Mouse (Mus musculus) erythroid progenitor cell, adult 5-6 weeks (primary cell): ENCODE measurements around the gene Tmem219. TPM values are rescaled to one million over a fixed set of nuclear protein-coding genes. Genes with fewer than 3 reads are reported as not detected.

Source experiments
- total RNA-seq, 2 experiments: library from RNA; stranded (forward) in 1 of 2; stranded (reverse) in 1 of 2; fragments of 150-400 nt in 1 of 2; fragments of 186-747, 209-891 nt in 1 of 2; gene quantifications; 2 replicates each; pipeline versions ENCODE4 v1.2.3 to v1.2.4; 2015 to 2017; ENCODE audit warnings: low replicate concordance in 2 of 2

The Tmem219 gene
- total RNA-seq, 2 experiments from 2014 or later, result 5.4 to 10.4 TPM

Other genes starting within 250 kb of the Tmem219 start
Only the 30 nearest of the 31 such genes appear.
- gene Bola2, start 227.5 kb downstream of the Tmem219 start, total RNA-seq (2015; ENCODE audit: low replicate concordance), result 9.2 and 21.3 TPM in 2 replicates
- gene Bola2, start 227.5 kb downstream of the Tmem219 start, total RNA-seq (2017; ENCODE audit: low replicate concordance), result 5.1 and 46.8 TPM in 2 replicates
- gene Slx1b, start 227.1 kb downstream of the Tmem219 start, total RNA-seq (2015; ENCODE audit: low replicate concordance), result 0.84 and 1.4 TPM in 2 replicates
- 1.9 and 3.2 TPM in 2 replicates for gene Slx1b, start 227.1 kb downstream of the Tmem219 start, total RNA-seq (2017; ENCODE audit: low replicate concordance)
- gene Coro1a, start 215.1 kb downstream of the Tmem219 start, total RNA-seq (2015; ENCODE audit: low replicate concordance), result 103 and 171 TPM in 2 replicates
- gene Coro1a, start 215.1 kb downstream of the Tmem219 start, total RNA-seq (2017; ENCODE audit: low replicate concordance), result 101 and 106 TPM in 2 replicates
- gene Mapk3, start 163.3 kb downstream of the Tmem219 start, total RNA-seq (2015; ENCODE audit: low replicate concordance), result 46.5 and 49.0 TPM in 2 replicates
- gene Mapk3, start 163.3 kb downstream of the Tmem219 start, total RNA-seq (2017; ENCODE audit: low replicate concordance), result 18.6 and 19.3 TPM in 2 replicates
- 9.2 and 11.9 TPM in 2 replicates for gene Gdpd3, start 156.6 kb downstream of the Tmem219 start, total RNA-seq (2015; ENCODE audit: low replicate concordance)
- 8.1 TPM in 1 of 2 replicates, not detected in the other for gene Gdpd3, start 156.6 kb downstream of the Tmem219 start, total RNA-seq (2017; ENCODE audit: low replicate concordance)
- 182 and 256 TPM in 2 replicates for gene Ypel3, start 146.0 kb downstream of the Tmem219 start, total RNA-seq (2015; ENCODE audit: low replicate concordance)
- 61.6 and 74.1 TPM in 2 replicates for gene Ypel3, start 146.0 kb downstream of the Tmem219 start, total RNA-seq (2017; ENCODE audit: low replicate concordance)
- 2.1 and 4.3 TPM in 2 replicates for gene Tbx6, start 141.4 kb downstream of the Tmem219 start, total RNA-seq (2015; ENCODE audit: low replicate concordance)
- gene Tbx6, start 141.4 kb downstream of the Tmem219 start, total RNA-seq (2017; ENCODE audit: low replicate concordance), result 2.6 and 2.7 TPM in 2 replicates
- gene Ppp4c, start 130.4 kb downstream of the Tmem219 start, total RNA-seq (2015; ENCODE audit: low replicate concordance), result 63.7 and 105 TPM in 2 replicates
- gene Ppp4c, start 130.4 kb downstream of the Tmem219 start, total RNA-seq (2017; ENCODE audit: low replicate concordance), result 52.8 and 67.6 TPM in 2 replicates
- gene Fam57b, start 125.2 kb downstream of the Tmem219 start, total RNA-seq (2015; ENCODE audit: low replicate concordance), result not detected in 2 replicates
- gene Fam57b, start 125.2 kb downstream of the Tmem219 start, total RNA-seq (2017; ENCODE audit: low replicate concordance), result not detected in 2 replicates
- not detected in 2 replicates for gene 4930451I11Rik, start 91.3 kb downstream of the Tmem219 start, total RNA-seq (2015; ENCODE audit: low replicate concordance)
- gene 4930451I11Rik, start 91.3 kb downstream of the Tmem219 start, total RNA-seq (2017; ENCODE audit: low replicate concordance), result not detected in 2 replicates
- gene Doc2a, start 75.5 kb downstream of the Tmem219 start, total RNA-seq (2015; ENCODE audit: low replicate concordance), result not detected in 2 replicates
- gene Doc2a, start 75.5 kb downstream of the Tmem219 start, total RNA-seq (2017; ENCODE audit: low replicate concordance), result not detected in 2 replicates
- gene Hirip3, start 60.9 kb downstream of the Tmem219 start, total RNA-seq (2015; ENCODE audit: low replicate concordance), result 50.8 and 63.3 TPM in 2 replicates
- gene Hirip3, start 60.9 kb downstream of the Tmem219 start, total RNA-seq (2017; ENCODE audit: low replicate concordance), result 193 and 296 TPM in 2 replicates
- gene Ino80e, start 60.5 kb downstream of the Tmem219 start, total RNA-seq (2015; ENCODE audit: low replicate concordance), result 19.1 and 20.1 TPM in 2 replicates
- gene Ino80e, start 60.5 kb downstream of the Tmem219 start, total RNA-seq (2017; ENCODE audit: low replicate concordance), result 20.2 and 30.4 TPM in 2 replicates
- 23.1 and 38.2 TPM in 2 replicates for gene Taok2, start 38.2 kb downstream of the Tmem219 start, total RNA-seq (2015; ENCODE audit: low replicate concordance)
- gene Taok2, start 38.2 kb downstream of the Tmem219 start, total RNA-seq (2017; ENCODE audit: low replicate concordance), result 65.6 and 76.2 TPM in 2 replicates
- gene Kctd13, start 6.0 kb upstream of the Tmem219 start, total RNA-seq (2015; ENCODE audit: low replicate concordance), result 21.6 TPM in 1 of 2 replicates, not detected in the other
- 0.53 and 3.3 TPM in 2 replicates for gene Kctd13, start 6.0 kb upstream of the Tmem219 start, total RNA-seq (2017; ENCODE audit: low replicate concordance)
- gene Asphd1, start 26.7 kb upstream of the Tmem219 start, total RNA-seq (2015; ENCODE audit: low replicate concordance), result not detected in 2 replicates
- gene Asphd1, start 26.7 kb upstream of the Tmem219 start, total RNA-seq (2017; ENCODE audit: low replicate concordance), result not detected in 2 replicates
- not detected in 2 replicates for gene Sez6l2, start 27.6 kb upstream of the Tmem219 start, total RNA-seq (2015; ENCODE audit: low replicate concordance)
- 0.45 TPM in 1 of 2 replicates, not detected in the other for gene Sez6l2, start 27.6 kb upstream of the Tmem219 start, total RNA-seq (2017; ENCODE audit: low replicate concordance)
- gene Cdipt, start 53.0 kb upstream of the Tmem219 start, total RNA-seq (2015; ENCODE audit: low replicate concordance), result 29.8 and 30.3 TPM in 2 replicates
- gene Cdipt, start 53.0 kb upstream of the Tmem219 start, total RNA-seq (2017; ENCODE audit: low replicate concordance), result 19.7 and 27.1 TPM in 2 replicates
- 2.9 TPM in 1 of 2 replicates, not detected in the other for gene Cdiptos, start 53.2 kb upstream of the Tmem219 start, total RNA-seq (2015; ENCODE audit: low replicate concordance)
- gene Cdiptos, start 53.2 kb upstream of the Tmem219 start, total RNA-seq (2017; ENCODE audit: low replicate concordance), result not detected in 2 replicates
- 0.36 and 0.42 TPM in 2 replicates for gene Mvp, start 91.7 kb upstream of the Tmem219 start, total RNA-seq (2015; ENCODE audit: low replicate concordance)
- 6.7 and 7.7 TPM in 2 replicates for gene Mvp, start 91.7 kb upstream of the Tmem219 start, total RNA-seq (2017; ENCODE audit: low replicate concordance)
- gene Pagr1b, start 93.6 kb upstream of the Tmem219 start, total RNA-seq (2015; ENCODE audit: low replicate concordance), result not detected in 2 replicates
- gene Pagr1b, start 93.6 kb upstream of the Tmem219 start, total RNA-seq (2017; ENCODE audit: low replicate concordance), result 0.64 and 11.8 TPM in 2 replicates
- 24.1 and 46.9 TPM in 2 replicates for gene Pagr1a, start 94.4 kb upstream of the Tmem219 start, total RNA-seq (2015; ENCODE audit: low replicate concordance)
- gene Pagr1a, start 94.4 kb upstream of the Tmem219 start, total RNA-seq (2017; ENCODE audit: low replicate concordance), result 10.6 and 26.2 TPM in 2 replicates
- 1.7 TPM in 1 of 2 replicates, not detected in the other for gene Gm42742, start 98.2 kb upstream of the Tmem219 start, total RNA-seq (2015; ENCODE audit: low replicate concordance)
- gene Gm42742, start 98.2 kb upstream of the Tmem219 start, total RNA-seq (2017; ENCODE audit: low replicate concordance), result 10.8 and 28.1 TPM in 2 replicates
- gene Prrt2, start 98.3 kb upstream of the Tmem219 start, total RNA-seq (2015; ENCODE audit: low replicate concordance), result 0.84 TPM in 1 of 2 replicates, not detected in the other
- 3.0 TPM in 1 of 2 replicates, not detected in the other for gene Prrt2, start 98.3 kb upstream of the Tmem219 start, total RNA-seq (2017; ENCODE audit: low replicate concordance)
- gene Maz, start 104.1 kb upstream of the Tmem219 start, total RNA-seq (2015; ENCODE audit: low replicate concordance), result 175 and 179 TPM in 2 replicates
- 96.8 and 123 TPM in 2 replicates for gene Maz, start 104.1 kb upstream of the Tmem219 start, total RNA-seq (2017; ENCODE audit: low replicate concordance)
- gene Kif22, start 119.6 kb upstream of the Tmem219 start, total RNA-seq (2015; ENCODE audit: low replicate concordance), result 651 and 861 TPM in 2 replicates
- gene Kif22, start 119.6 kb upstream of the Tmem219 start, total RNA-seq (2017; ENCODE audit: low replicate concordance), result 380 and 614 TPM in 2 replicates
- gene Zg16, start 164.4 kb upstream of the Tmem219 start, total RNA-seq (2015; ENCODE audit: low replicate concordance), result 3.6 and 9.2 TPM in 2 replicates
- gene Zg16, start 164.4 kb upstream of the Tmem219 start, total RNA-seq (2017; ENCODE audit: low replicate concordance), result 1.2 and 6.0 TPM in 2 replicates
- 18.0 and 25.9 TPM in 2 replicates for gene AI467606, start 168.4 kb upstream of the Tmem219 start, total RNA-seq (2015; ENCODE audit: low replicate concordance)
- 10.5 and 12.7 TPM in 2 replicates for gene AI467606, start 168.4 kb upstream of the Tmem219 start, total RNA-seq (2017; ENCODE audit: low replicate concordance)
- gene Qprt, start 199.3 kb upstream of the Tmem219 start, total RNA-seq (2015; ENCODE audit: low replicate concordance), result not detected in 2 replicates
- gene Qprt, start 199.3 kb upstream of the Tmem219 start, total RNA-seq (2017; ENCODE audit: low replicate concordance), result 1.8 TPM in 1 of 2 replicates, not detected in the other
- gene Spn, start 214.9 kb upstream of the Tmem219 start, total RNA-seq (2015; ENCODE audit: low replicate concordance), result 16.2 and 30.2 TPM in 2 replicates
- 30.8 and 32.0 TPM in 2 replicates for gene Spn, start 214.9 kb upstream of the Tmem219 start, total RNA-seq (2017; ENCODE audit: low replicate concordance)